Mouse (Mus musculus) midbrain, embryonic 14.5 days (tissue): ENCODE measurements around the gene Tbc1d1. TPM values are rescaled to one million over a fixed set of nuclear protein-coding genes. Genes with fewer than 3 reads are reported as not detected.

Source experiments
- ATAC-seq: fragments of 200-750 bp; cut with Nextera tagmentation; 2 replicates; pipeline ENCODE4 v1.8.0; 2017; ENCODE audit warnings: moderate number of reproducible peaks, moderate library complexity; ENCODE audit not compliant: low FRiP score, low TSS enrichment
- DNase-seq: peaks from one replicate; pipeline ENCODE4 v3.0.0-alpha.2; 2015
- H3K27ac ChIP-seq: fragments of 300-500 bp; sonication (generic); replicated peaks from 2 replicates; pipeline ENCODE4 v1.5.1; 2014; ENCODE audit warnings: mild to moderate bottlenecking, low read depth, low read length, moderate library complexity
- H3K27me3 ChIP-seq: fragments of 300-500 bp; sonication (generic); 2 replicates; pipeline ENCODE4 v1.6.1; 2014; ENCODE audit warnings: low read length, control low read depth, mixed read lengths; ENCODE audit not compliant: control insufficient read depth, insufficient read depth
- H3K36me3 ChIP-seq: fragments of 300-500 bp; sonication (generic); 2 replicates; pipeline ENCODE4 v1.6.1; 2014; ENCODE audit warnings: low read length, control low read depth; ENCODE audit not compliant: control insufficient read depth, insufficient read depth
- H3K4me1 ChIP-seq: fragments of 300-500 bp; sonication (generic); 2 replicates; pipeline ENCODE4 v1.6.1; 2014; ENCODE audit warnings: mild to moderate bottlenecking, antibody characterized with exemption, low read length, control low read depth; ENCODE audit not compliant: control insufficient read depth, insufficient read depth
- H3K4me2 ChIP-seq: fragments of 300-500 bp; sonication (generic); 2 replicates; pipeline ENCODE4 v1.6.1; 2014; ENCODE audit warnings: mild to moderate bottlenecking, low read length, moderate library complexity
- H3K4me3 ChIP-seq: fragments of 300-500 bp; sonication (generic); replicated peaks from 2 replicates; pipeline ENCODE4 v1.5.1; 2014; ENCODE audit warnings: low read depth, low read length
- H3K9ac ChIP-seq: fragments of 300-500 bp; sonication (generic); replicated peaks from 2 replicates; pipeline ENCODE4 v1.6.1; 2014; ENCODE audit warnings: mild to moderate bottlenecking, low read length, moderate library complexity
- H3K9me3 ChIP-seq: fragments of 300-500 bp; sonication (generic); 2 replicates; pipeline ENCODE4 v1.6.1; 2016; ENCODE audit warnings: low read length, control low read depth, mixed read lengths; ENCODE audit not compliant: control insufficient read depth
- WGBS: fragments of 180-500 bp; shearing (Covaris S2); extraction: QIAGEN DNeasy Blood & Tissue Kit; methylation state at CpG from one replicate; pipeline ENCODE4 v1.1.7; 2014; 5-methylcytosine and 5-hydroxymethylcytosine counted together
- polyA plus RNA-seq: library from polyadenylated mRNA; unstranded; fragments of >200 nt; fragmentation: Nextera tagmentation; extraction: Ambion mirVana; gene quantifications from 2 replicates; pipeline ENCODE4 v1.2.1, GENCODE M21; 2014

Tbc1d1 gene
- polyA plus RNA-seq, 1 experiment from 2014 or later, result 11.7 TPM

DNA sequence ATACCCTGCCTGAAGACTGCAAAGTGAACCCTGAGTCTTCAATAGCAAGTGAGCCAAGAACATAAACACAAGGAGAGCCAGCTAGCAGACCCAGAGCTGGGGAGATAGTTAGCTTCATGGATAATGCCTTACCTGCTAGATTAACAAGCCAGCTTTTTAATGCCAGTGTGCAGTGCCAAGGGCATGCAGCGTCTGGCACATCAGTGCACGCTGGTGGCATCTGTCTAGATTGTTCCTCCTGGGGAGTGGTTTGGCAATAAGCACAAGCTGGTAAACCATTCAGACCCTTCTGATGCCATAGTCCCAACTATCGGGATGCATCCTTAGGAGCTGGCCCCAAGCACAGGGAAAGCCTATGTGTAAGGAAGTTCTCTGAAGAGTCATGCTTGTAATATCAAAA lies 185.6 kb downstream of the Tbc1d1 start:
- no peak overlapping the region for H3K4me3 ChIP-seq
- H3K36me3 ChIP-seq, result no peaks in the 10 kb centered on the region
- H3K9me3 ChIP-seq, result no peaks in the 10 kb centered on the region
- 90% methylated on average over 3 of the region's 3 CpGs for WGBS
- DNase-seq (no peak), ATAC-seq (no peak)
- H3K9ac ChIP-seq, result no peak overlapping the region
- H3K4me1 ChIP-seq, result peaks cover 26% of the 10 kb centered on the region
- H3K27me3 ChIP-seq, result no peaks in the 10 kb centered on the region
- H3K4me2 ChIP-seq, result no peak overlapping the region
- no peak overlapping the region for H3K27ac ChIP-seq

DNA sequence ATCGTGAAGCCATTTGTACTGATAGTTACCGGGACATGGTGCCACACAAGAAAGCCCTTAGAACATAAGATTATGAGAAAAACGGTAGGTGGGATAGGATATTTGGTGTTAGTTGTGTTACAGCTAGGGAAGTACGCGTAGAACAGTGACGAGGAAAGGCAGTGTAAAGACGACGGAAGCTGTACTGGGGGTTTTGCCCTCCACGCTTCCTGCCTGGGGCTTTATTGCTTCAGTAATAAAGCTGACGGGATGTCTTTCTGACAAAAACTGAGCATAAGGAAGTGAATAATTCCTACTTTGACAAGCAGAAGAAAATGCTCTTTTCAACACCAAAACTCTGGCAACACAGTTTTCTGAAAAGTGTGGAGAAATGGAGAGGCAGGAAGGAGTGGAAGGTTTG lies 186.0 kb downstream of the Tbc1d1 start:
- Histone ChIP-seq H3K4me1 (peaks cover 22% of the 10 kb centered on the region), H3K9me3 (no peaks in the 10 kb centered on the region), H3K9ac (no peak overlapping the region), H3K36me3 (no peaks in the 10 kb centered on the region), H3K4me2 (no peak overlapping the region), H3K27ac (no peak overlapping the region), H3K4me3 (no peak overlapping the region), H3K27me3 (no peaks in the 10 kb centered on the region)
- ATAC-seq (no peak), DNase-seq (no peak)
- WGBS, result 87% methylated on average over 10 of the region's 10 CpGs

DNA sequence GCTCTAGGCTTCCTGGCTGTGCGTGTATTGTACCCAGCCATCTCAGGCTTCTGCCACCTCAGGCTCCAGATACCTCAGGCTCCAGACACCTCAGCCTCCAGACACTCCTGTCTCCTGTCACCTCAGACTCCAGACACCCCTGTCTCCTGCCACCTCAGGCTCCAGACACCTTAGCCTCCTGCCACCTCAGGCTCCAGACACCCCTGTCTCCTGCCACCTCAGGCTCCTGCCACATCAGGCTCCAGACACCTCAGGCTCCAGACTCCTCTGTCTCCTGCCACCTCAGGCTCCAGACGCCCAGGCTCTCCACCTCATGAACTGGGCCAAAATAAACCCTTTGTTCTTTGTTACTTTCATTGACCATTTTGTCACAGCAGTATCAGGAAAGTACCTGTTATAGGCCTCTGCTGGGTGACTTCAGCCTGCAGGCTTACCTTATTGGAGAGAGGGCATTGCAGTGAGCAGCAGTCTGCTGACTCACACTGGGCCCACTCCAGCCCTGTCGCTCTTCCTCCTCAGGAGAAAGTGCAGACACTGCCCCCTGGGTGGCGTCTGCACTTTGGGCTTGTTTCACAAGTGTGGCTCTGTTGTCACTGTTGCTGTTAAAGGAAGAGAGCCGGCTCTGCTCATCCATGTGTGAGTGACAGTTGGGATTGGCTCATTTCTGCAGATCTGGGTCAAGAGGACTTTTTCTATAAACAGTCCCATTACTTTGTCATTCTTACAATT lies 188.0 kb downstream of the Tbc1d1 start:
- Histone ChIP-seq H3K27ac (peak overlapping the region; percentile 21; the same call in 1 of the 2 replicates), H3K9me3 (no peaks in the 10 kb centered on the region), H3K4me2 (no peak overlapping the region), H3K4me3 (no peak overlapping the region), H3K4me1 (peaks cover 18% of the 10 kb centered on the region), H3K27me3 (no peaks in the 10 kb centered on the region), H3K36me3 (no peaks in the 10 kb centered on the region), H3K9ac (no peak overlapping the region)
- WGBS, result 51% methylated on average over 5 of the region's 5 CpGs
- ATAC-seq (no peak), DNase-seq (peak; percentile 45)

DNA sequence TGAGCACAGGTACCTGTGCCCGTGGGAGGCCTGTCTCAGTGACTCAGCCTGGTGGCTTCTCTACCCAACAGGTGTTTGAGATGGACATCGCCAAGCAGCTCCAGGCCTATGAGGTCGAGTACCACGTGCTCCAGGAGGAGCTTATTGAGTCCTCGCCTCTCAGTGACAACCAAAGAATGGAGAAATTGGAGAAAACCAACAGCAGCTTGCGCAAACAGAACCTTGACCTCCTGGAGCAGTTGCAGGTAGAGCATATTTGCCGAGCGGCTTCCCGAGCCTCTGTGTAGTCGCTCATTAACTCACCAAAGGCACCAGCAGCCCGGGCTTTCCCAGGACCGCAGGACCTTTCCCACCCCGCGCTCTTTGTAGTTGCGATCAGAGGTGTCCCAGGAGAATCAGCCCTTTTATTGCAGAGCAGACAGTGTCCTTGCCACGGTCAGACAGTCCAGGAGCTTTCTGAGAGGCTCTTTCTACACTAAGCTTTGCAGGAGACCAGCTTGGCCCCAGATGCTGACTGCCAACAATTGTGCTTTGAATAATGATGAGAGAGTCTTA lies 189.2 kb downstream of the Tbc1d1 start:
- ATAC-seq (peak; percentile 60; the same call in 1 of the 2 replicates), DNase-seq (peak; percentile 76)
- Histone ChIP-seq H3K9ac (no peak overlapping the region), H3K27ac (peak overlapping the region; percentile 66), H3K27me3 (no peaks in the 10 kb centered on the region), H3K4me3 (no peak overlapping the region), H3K36me3 (peaks cover 4% of the 10 kb centered on the region; the same call in 1 of the 2 replicates), H3K9me3 (no peaks in the 10 kb centered on the region), H3K4me1 (peaks cover 18% of the 10 kb centered on the region), H3K4me2 (peak overlapping the region; percentile 24; the same call in 1 of the 2 replicates)
- 41% methylated on average over 16 of the region's 16 CpGs for WGBS

GRCm38 (mm10) chr5:64345761-64346160 lies 189.7 kb downstream of the Tbc1d1 start:
- H3K36me3 ChIP-seq, result peaks cover 4% of the 10 kb centered on the region; the same call in 1 of the 2 replicates
- no peaks in the 10 kb centered on the region for H3K9me3 ChIP-seq
- H3K27ac ChIP-seq, result peak overlapping the region; percentile 66; the same call in 1 of the 2 replicates
- no peak overlapping the region for H3K4me3 ChIP-seq
- H3K27me3 ChIP-seq, result no peaks in the 10 kb centered on the region
- WGBS, result 62% methylated on average over 7 of the region's 7 CpGs
- H3K9ac ChIP-seq, result no peak overlapping the region
- 0 out of 2 replicates have a peak, but pooled peaks have one; percentile 9 for ATAC-seq
- H3K4me1 ChIP-seq, result peaks cover 18% of the 10 kb centered on the region
- no peak overlapping the region for H3K4me2 ChIP-seq
- DNase-seq, result no peak

DNA sequence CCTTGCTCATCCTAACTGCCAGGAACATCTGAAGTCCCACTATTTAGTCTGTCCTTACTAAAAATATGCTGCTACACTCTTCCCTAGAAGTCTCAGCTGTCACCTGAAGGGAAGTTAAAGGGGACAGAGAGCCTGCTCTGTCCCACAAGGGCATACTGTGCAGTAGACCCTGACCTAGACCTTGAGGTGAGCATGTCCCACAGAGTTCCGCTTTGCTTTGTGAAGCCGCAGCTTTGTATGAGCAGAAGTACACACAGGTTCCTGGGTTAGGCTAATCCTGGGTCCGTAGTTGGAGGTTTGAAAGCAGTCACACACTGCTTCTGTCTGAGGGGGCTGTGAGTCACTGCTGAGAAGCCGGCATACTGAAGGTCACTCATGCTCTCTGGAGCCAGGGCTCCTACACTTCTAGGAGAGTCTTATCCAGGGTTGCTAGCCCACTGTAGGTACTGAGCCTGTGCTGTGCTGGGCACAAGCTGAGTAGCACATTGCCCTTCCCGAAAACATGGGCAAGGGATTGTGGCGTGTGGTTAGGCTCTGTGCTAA lies 190.3 kb downstream of the Tbc1d1 start:
- ATAC-seq (no peak), DNase-seq (no peak)
- H3K4me1 ChIP-seq, result peaks cover 18% of the 10 kb centered on the region
- peaks cover 4% of the 10 kb centered on the region; the same call in 1 of the 2 replicates for H3K36me3 ChIP-seq
- no peaks in the 10 kb centered on the region for H3K9me3 ChIP-seq
- H3K27me3 ChIP-seq, result no peaks in the 10 kb centered on the region
- H3K27ac ChIP-seq, result peak overlapping the region; percentile 41; the same call in 1 of the 2 replicates
- no peak overlapping the region for H3K9ac ChIP-seq
- H3K4me3 ChIP-seq, result no peak overlapping the region
- 84% methylated on average over 6 of the region's 6 CpGs for WGBS
- H3K4me2 ChIP-seq, result no peak overlapping the region

- Histone ChIP-seq H3K9me3 (no peaks in the 10 kb centered on the region), H3K4me1 (peaks cover 18% of the 10 kb centered on the region), H3K36me3 (peaks cover 4% of the 10 kb centered on the region; the same call in 1 of the 2 replicates), H3K27ac (no peak overlapping the region), H3K4me3 (no peak overlapping the region), H3K27me3 (no peaks in the 10 kb centered on the region), H3K4me2 (no peak overlapping the region), H3K9ac (no peak overlapping the region)
- ATAC-seq, result no peak
- 90% methylated on average over 2 of the region's 2 CpGs for WGBS
- DNase-seq, result no peak
These were observed 192.1 kb downstream of the Tbc1d1 start for GRCm38 (mm10) chr5:64348166-64348565.

DNA sequence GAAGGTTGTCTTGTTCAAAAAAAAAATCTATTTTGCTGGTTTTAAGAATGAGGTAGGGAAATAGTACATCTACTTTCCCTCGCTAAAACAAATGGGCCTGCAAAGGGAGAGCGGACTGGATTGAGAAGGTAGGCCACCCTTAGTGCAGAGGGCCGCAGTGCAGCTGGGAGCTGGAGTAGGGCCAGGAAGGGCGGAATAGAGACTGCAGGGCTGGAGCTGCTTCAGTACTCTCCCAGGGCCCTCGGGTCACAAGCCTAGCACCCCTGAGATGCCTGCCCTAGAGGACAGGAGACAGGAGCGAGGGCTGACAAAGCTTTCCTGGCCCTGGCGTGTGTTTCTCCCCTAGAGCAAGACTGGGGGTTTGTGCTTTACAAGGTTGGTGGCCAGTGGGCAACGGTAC lies 192.7 kb downstream of the Tbc1d1 start:
- 83% methylated on average over 8 of the region's 8 CpGs for WGBS
- H3K9ac ChIP-seq, result no peak overlapping the region
- DNase-seq (no peak), ATAC-seq (no peak)
- no peaks in the 10 kb centered on the region for H3K9me3 ChIP-seq
- H3K27me3 ChIP-seq, result no peaks in the 10 kb centered on the region
- no peak overlapping the region for H3K4me3 ChIP-seq
- peaks cover 4% of the 10 kb centered on the region; the same call in 1 of the 2 replicates for H3K36me3 ChIP-seq
- H3K4me1 ChIP-seq, result peaks cover 18% of the 10 kb centered on the region
- H3K27ac ChIP-seq, result no peak overlapping the region
- H3K4me2 ChIP-seq, result no peak overlapping the region
